Mouse (Mus musculus): ENCODE results near the gene Trim60.

GRCm38 (mm10) chr8:65047193-65047592 lies 28.8 kb upstream of the Trim60 start:
- TF ChIP-seq CTCF (IDR thresholded peaks at IDR 0.05; ENCODE audit: insufficient read depth, low read depth, low read length) = no peak
- no peak for TF ChIP-seq POLR2A (IDR thresholded peaks at IDR 0.05; ENCODE audit: insufficient read depth, low read depth, low read length)
